Mouse (Mus musculus) heart, embryonic 14.5 days (tissue): ENCODE measurements around the gene Btbd35f8. TPM values are rescaled to one million over a fixed set of nuclear protein-coding genes. Genes with fewer than 3 reads are reported as not detected.
"Not testable (repeated sequence)": the region's sequence is repeated elsewhere in the genome, so short reads cannot be mapped to it uniquely, and the experiment has no call there.

Experiments
- ATAC-seq: fragments of 200-750 bp; cut with Nextera tagmentation; 2 replicates; pipeline ENCODE4 v1.8.0; 2017; ENCODE audit warnings: low read depth, moderate TSS enrichment; ENCODE audit not compliant: insufficient number of reproducible peaks, insufficient read depth, low FRiP score
- H3K27ac ChIP-seq, 2 experiments: fragments of 200-500 bp in 1 of 2; fragments of 300-500 bp in 1 of 2; sonication (generic) in 1 of 2; replicated peaks in 1 of 2; 2 replicates each; pipeline ENCODE4 v1.5.1; 2012 to 2014; ENCODE audit warnings: low read depth in 2 of 2, low read length in 2 of 2, control low read depth in 1 of 2, mild to moderate bottlenecking in 1 of 2, mixed read lengths in 1 of 2; ENCODE audit not compliant: control insufficient read depth in 1 of 2, insufficient read depth in 1 of 2
- H3K27me3 ChIP-seq: fragments of 300-500 bp; sonication (generic); 2 replicates; pipeline ENCODE4 v1.6.1; 2014; ENCODE audit warnings: mild to moderate bottlenecking, low read length, control low read depth; ENCODE audit not compliant: control insufficient read depth, insufficient read depth
- H3K36me3 ChIP-seq: fragments of 300-500 bp; sonication (generic); 2 replicates; pipeline ENCODE4 v1.6.1; 2014; ENCODE audit warnings: mild to moderate bottlenecking, control low read depth, low read length, mixed read lengths; ENCODE audit not compliant: control insufficient read depth, insufficient read depth
- H3K4me1 ChIP-seq, 2 experiments: fragments of 200-500 bp in 1 of 2; fragments of 300-500 bp in 1 of 2; sonication (generic) in 1 of 2; 2 replicates each; pipeline ENCODE4 v1.6.1; 2012 to 2014; ENCODE audit warnings: low read length in 2 of 2, control low read depth in 1 of 2, mixed read lengths in 1 of 2; ENCODE audit not compliant: control insufficient read depth in 2 of 2, insufficient read depth in 2 of 2
- H3K4me2 ChIP-seq: fragments of 300-500 bp; sonication (generic); 2 replicates; pipeline ENCODE4 v1.6.1; 2014; ENCODE audit warnings: mild to moderate bottlenecking, low read length
- H3K4me3 ChIP-seq, 2 experiments: fragments of 200-500 bp in 1 of 2; fragments of 300-500 bp in 1 of 2; sonication (generic) in 1 of 2; 2 replicates each; pipeline ENCODE4 v1.5.1; 2012 to 2014; ENCODE audit warnings: low read length in 2 of 2, mild to moderate bottlenecking in 2 of 2, control low read depth in 1 of 2, low read depth in 1 of 2, moderate library complexity in 1 of 2; ENCODE audit not compliant: control insufficient read depth in 1 of 2, insufficient read depth in 1 of 2
- H3K9ac ChIP-seq: fragments of 300-500 bp; sonication (generic); 2 replicates; pipeline ENCODE4 v1.6.1; 2014; ENCODE audit warnings: mild to moderate bottlenecking, low read length
- H3K9me3 ChIP-seq: fragments of 300-500 bp; sonication (generic); 2 replicates; pipeline ENCODE4 v1.6.1; 2016; ENCODE audit warnings: low read length, control low read depth; ENCODE audit not compliant: control insufficient read depth
- WGBS: fragments of 180-500 bp; shearing (Covaris S2); extraction: QIAGEN DNeasy Blood & Tissue Kit; methylation state at CpG from one replicate; pipeline ENCODE4 v1.1.7; 2014; 5-methylcytosine and 5-hydroxymethylcytosine counted together
- polyA plus RNA-seq: library from polyadenylated mRNA; unstranded; fragments of >200 nt; fragmentation: Nextera tagmentation; extraction: Ambion mirVana; gene quantifications from 2 replicates; pipeline ENCODE4 v1.2.1, GENCODE M21; 2014

The Btbd35f8 gene
- polyA plus RNA-seq: not detected in 2 replicates

DNA sequence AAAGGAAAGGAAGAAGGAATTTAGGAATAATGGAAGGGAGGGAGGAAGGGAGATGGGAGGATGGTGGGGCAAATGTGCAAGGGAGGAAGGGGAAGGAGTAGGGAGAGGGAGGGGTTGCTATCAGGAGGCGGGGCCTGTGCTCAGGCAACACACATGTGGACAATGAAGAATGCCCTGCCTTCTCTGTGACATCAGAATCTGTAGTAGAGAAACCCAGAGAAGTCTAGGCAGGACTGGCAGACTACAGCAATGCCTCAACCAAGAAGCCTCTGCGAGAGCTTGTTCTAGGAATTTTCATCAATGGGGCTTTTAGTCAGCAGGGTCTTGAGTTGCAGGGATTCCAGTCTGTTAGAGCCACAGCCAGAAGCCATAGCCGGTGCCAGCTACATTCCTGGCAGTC is at the start of gene Btbd35f8:
TSS of gene Btbd35f8 (plus strand) at position 301 of the 400 bp plus-strand sequence.
- H3K36me3 ChIP-seq, H3K4me2 ChIP-seq, H3K9ac ChIP-seq, H3K9me3 ChIP-seq, H3K4me3 ChIP-seq, ATAC-seq, H3K27me3 ChIP-seq, H3K4me1 ChIP-seq, H3K27ac ChIP-seq: not testable (repeated sequence)
- WGBS: no CpG with 5 or more reads among the region's 3 CpGs

Other genes starting within 250 kb of the Btbd35f8 start
- gene Spin2g, start 211.8 kb upstream of the Btbd35f8 start, polyA plus RNA-seq: not detected in 2 replicates